ENCODE assay signal across 16 mouse cellular contexts in the genomic region with DNA sequence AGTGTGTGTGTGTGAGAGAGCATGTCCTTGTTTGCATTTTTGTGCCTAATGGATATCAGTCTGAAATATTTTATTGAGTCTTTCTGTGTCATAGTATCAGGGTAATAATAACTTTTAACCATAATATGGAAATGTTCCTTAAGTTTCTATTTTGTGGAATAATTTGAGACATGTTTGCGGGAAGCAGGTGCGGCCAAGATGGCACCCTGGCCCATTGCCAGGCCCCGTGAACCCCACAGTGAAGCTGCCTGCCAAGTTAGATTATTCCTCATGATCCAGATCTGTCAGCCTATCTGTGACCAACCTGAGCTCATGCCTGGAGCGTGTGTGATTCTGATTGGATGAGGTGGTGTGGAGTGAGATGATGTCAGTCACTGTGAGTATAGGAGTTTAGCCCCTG.
DNase-seq lines count a peak whose midpoint lies in the region; TF ChIP-seq lines count a peak whose summit lies in the region.
"Had no signal": no experiment of that assay in that cellular context is flagged by ENCODE, and none has a peak within 500 bp of the region (broad histone marks: within the 10 kb centered on the region; RNA-seq: fewer than 3 reads in every experiment).

No protein-coding gene starts in this region.

- no peak overlapping the region for H3K4me3 ChIP-seq in left cerebral cortex, adult 2 months
- H3K4me3 ChIP-seq: embryonic facial prominence, embryonic 10.5 days; embryonic facial prominence, embryonic 12.5 days; forebrain, embryonic 13.5 days; forebrain, embryonic 15.5 days had no signal

- no peak overlapping the region for H3K27ac ChIP-seq in left cerebral cortex, adult 2 months
- H3K27ac ChIP-seq: embryonic facial prominence, embryonic 10.5 days; embryonic facial prominence, embryonic 12.5 days; forebrain, embryonic 13.5 days; forebrain, embryonic 15.5 days had no signal

- peak; percentile 68 to 75 for DNase-seq in cerebellum, postnatal 10 days
- no peak for DNase-seq in cerebellum, adult 11-12 months
- peak; percentile 45 for DNase-seq in left cerebral cortex, postnatal 4 days
- no peak for DNase-seq in left cerebral cortex, adult 2 months (ENCODE audit: extremely low spot score in 1 of 2, low spot score in 2 of 2)
- DNase-seq in brain, embryonic 14.5 days (ENCODE audit: low read depth) = peak; percentile 21
- DNase-seq in spleen, postnatal 14 days (ENCODE audit: low spot score in 2 of 2) = no peak
- DNase-seq: adrenal gland, adult 2 months; adrenal gland, postnatal 10 days; adrenal gland, postnatal 25 days; cerebellum, adult 18-20 months; cerebellum, adult 8-10 months; forebrain, postnatal 0 days had no signal

- TF ChIP-seq POLR2A in brain, embryonic 14.5 days (IDR thresholded peaks at IDR 0.05; ENCODE audit: borderline replicate concordance, extremely low read depth, insufficient read depth, insufficient read length, poor library complexity, severe bottlenecking) = no peak

- intact Hi-C loops in left cerebral cortex, postnatal 4 days (cut with DNase I) = no loop called here
- intact Hi-C loops in left cerebral cortex, adult 2 months (cut with DNase I) = no loop called here

- no peak for TF ChIP-seq CTCF in left cerebral cortex, adult 2 months (IDR thresholded peaks at IDR 0.05)
- TF ChIP-seq CTCF in brain, embryonic 14.5 days (IDR thresholded peaks at IDR 0.05; ENCODE audit: borderline replicate concordance, extremely low read depth, insufficient read depth, insufficient read length) = no peak

Comparison
In these comparisons a context has a peak if more than half of its experiments do, and no peak if none do; other contexts are left out.
1. DNase-seq: peak in cerebellum, postnatal 10 days (2 of 2), left cerebral cortex, postnatal 4 days (single experiment) and brain, embryonic 14.5 days (single experiment); none in cerebellum, adult 11-12 months (single experiment), left cerebral cortex, adult 2 months (0 of 2) and spleen, postnatal 14 days (0 of 2).